Mouse (Mus musculus) forebrain, postnatal 0 days (tissue): ENCODE measurements around the gene Agrn. TPM values are rescaled to one million over a fixed set of nuclear protein-coding genes. Genes with fewer than 3 reads are reported as not detected.

Source experiments
- ATAC-seq: fragments of 200-750 bp; cut with Nextera tagmentation; 2 replicates; pipeline ENCODE4 v1.8.0; 2017; ENCODE audit warnings: mild to moderate bottlenecking, moderate library complexity
- DNase-seq: peaks from one replicate; pipeline ENCODE4 v3.0.0-alpha.2; 2015
- H3K27ac ChIP-seq: fragments of 300-500 bp; sonication (generic); 2 replicates; pipeline ENCODE4 v1.5.1; 2014; ENCODE audit warnings: low read depth, mild to moderate bottlenecking, antibody characterized with exemption, low read length, moderate library complexity, mixed read lengths
- H3K27me3 ChIP-seq: fragments of 300-500 bp; sonication (generic); 2 replicates; pipeline ENCODE4 v1.6.1; 2014; ENCODE audit warnings: mild to moderate bottlenecking, low read length, mixed read lengths; ENCODE audit not compliant: insufficient read depth
- H3K36me3 ChIP-seq: fragments of 300-500 bp; sonication (generic); 2 replicates; pipeline ENCODE4 v1.6.1; 2014; ENCODE audit warnings: mild to moderate bottlenecking, moderate library complexity; ENCODE audit not compliant: insufficient read depth
- H3K4me1 ChIP-seq: fragments of 300-500 bp; sonication (generic); 2 replicates; pipeline ENCODE4 v1.6.1; 2014; ENCODE audit warnings: antibody characterized with exemption; ENCODE audit not compliant: insufficient read depth
- H3K4me2 ChIP-seq: fragments of 300-500 bp; sonication (generic); 2 replicates; pipeline ENCODE4 v1.6.1; 2014; ENCODE audit warnings: low read depth, mild to moderate bottlenecking, moderate library complexity
- H3K4me3 ChIP-seq: fragments of 300-500 bp; sonication (generic); 2 replicates; pipeline ENCODE4 v1.5.1; 2014; ENCODE audit warnings: low read depth, low read length, mixed read lengths
- H3K9ac ChIP-seq: fragments of 300-500 bp; sonication (generic); 2 replicates; pipeline ENCODE4 v1.6.1; 2014; ENCODE audit warnings: mild to moderate bottlenecking
- H3K9me3 ChIP-seq: fragments of 300-500 bp; sonication (generic); 2 replicates; pipeline ENCODE4 v1.6.1; 2016; ENCODE audit warnings: low read length
- CTCF ChIP-seq: sonication (generic); IDR thresholded peaks from 2 replicates; pipeline ENCODE4 v1.5.1; 2016; ENCODE audit warnings: antibody characterized with exemption, control low read depth, low read depth
- WGBS: fragments of 180-500 bp; shearing (Covaris S2); extraction: QIAGEN DNeasy Blood & Tissue Kit; methylation state at CpG from one replicate; pipeline ENCODE4 v1.1.7; 2014; 5-methylcytosine and 5-hydroxymethylcytosine counted together
- polyA plus RNA-seq: library from polyadenylated mRNA; unstranded; fragments of >200 nt; fragmentation: Nextera tagmentation; extraction: Ambion mirVana; gene quantifications from 2 replicates; pipeline ENCODE4 v1.2.1, GENCODE M21; 2015
- total RNA-seq: library from RNA; depleted of rRNA; stranded (reverse); fragments of >200 nt; gene quantifications from 2 replicates; pipeline ENCODE4 v1.2.3, GENCODE M21; 2014

Gene Agrn
- total and polyA plus RNA-seq, 2 experiments from 2014 or later = 61.3 to 261 TPM

DNA sequence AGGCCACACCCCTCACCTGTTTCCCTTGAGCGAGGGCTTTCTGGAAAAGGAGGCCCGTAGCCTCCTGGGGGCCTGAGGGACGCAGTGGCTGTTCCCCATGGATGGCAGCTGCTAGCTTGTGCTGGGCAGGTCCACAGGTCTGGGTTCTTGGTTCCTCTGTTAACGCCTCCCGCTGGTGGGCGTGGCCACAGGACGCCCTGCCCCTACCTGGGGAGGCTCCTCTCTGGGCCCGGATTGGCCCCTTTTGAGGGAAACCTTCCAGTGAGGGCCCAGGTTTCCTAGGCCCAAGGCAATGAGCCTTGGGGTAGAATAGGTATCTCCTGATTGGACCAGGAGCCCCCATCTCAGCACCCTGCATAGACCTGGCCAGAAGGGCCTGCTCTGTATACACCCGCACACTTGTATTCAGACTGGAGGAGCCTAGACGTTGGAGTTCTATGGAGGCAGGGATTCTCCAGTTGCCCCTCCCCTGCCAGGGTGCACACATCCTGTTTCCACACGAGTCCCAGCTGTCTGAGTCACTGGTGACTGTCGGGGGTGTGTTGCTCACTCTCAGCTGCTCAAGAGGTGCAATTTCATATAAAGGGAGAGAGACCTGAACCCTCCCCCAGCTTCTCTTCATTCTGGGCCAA lies 31.2 kb upstream of the Agrn start:
- 24% methylated on average over 12 of the region's 12 CpGs for whole genome bisulfite sequencing
- Histone ChIP-seq H3K4me1 (peaks cover 2% of the 10 kb centered on the region; the same call in 1 of the 2 replicates), H3K27me3 (no peaks in the 10 kb centered on the region), H3K4me2 (no peak overlapping the region), H3K36me3 (peaks cover 42% of the 10 kb centered on the region), H3K27ac (no peak overlapping the region), H3K4me3 (no peak overlapping the region), H3K9ac (no peak overlapping the region), H3K9me3 (no peaks in the 10 kb centered on the region)
- ATAC-seq (no peak), DNase-seq (no peak)
- TF ChIP-seq CTCF = no peak

DNA sequence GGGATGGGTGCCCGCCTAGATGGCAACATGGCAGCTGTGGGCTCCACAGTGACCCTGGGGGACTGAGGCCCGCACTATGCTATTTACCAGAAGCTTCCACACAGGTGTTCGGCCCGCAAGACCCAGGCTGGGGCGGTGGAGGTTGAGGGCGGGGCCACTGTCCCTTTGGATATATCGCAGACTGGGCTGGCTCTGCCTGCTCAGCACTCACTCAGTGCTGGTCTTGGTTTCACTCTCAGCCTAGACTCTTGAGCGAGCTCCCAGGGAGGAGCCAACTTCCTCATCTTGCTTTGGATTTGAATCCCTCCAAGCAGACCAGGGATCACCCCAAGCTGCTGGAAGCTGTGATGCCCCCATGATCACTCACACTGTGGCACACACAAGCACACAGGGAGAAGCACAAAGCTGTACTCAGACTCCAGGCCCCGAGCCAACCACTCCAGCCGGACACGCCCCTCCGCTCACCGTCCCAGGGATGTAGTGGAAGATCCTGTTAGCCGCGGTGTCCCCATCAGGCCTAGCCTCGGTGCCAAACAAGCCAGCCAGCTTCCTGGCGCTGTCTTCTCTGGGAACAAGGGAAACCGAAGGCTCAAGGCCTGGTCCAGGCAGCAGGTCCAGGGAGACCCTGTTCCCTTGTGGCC lies 30.6 kb upstream of the Agrn start:
- 37% methylated on average over 18 of the region's 18 CpGs for WGBS
- Histone ChIP-seq H3K27ac (no peak overlapping the region), H3K36me3 (peaks cover 38% of the 10 kb centered on the region), H3K9me3 (no peaks in the 10 kb centered on the region), H3K4me2 (no peak overlapping the region), H3K27me3 (no peaks in the 10 kb centered on the region), H3K9ac (no peak overlapping the region), H3K4me3 (no peak overlapping the region), H3K4me1 (no peaks in the 10 kb centered on the region)
- ATAC-seq = no peak
- no peak for TF ChIP-seq CTCF
- no peak for DNase-seq

DNA sequence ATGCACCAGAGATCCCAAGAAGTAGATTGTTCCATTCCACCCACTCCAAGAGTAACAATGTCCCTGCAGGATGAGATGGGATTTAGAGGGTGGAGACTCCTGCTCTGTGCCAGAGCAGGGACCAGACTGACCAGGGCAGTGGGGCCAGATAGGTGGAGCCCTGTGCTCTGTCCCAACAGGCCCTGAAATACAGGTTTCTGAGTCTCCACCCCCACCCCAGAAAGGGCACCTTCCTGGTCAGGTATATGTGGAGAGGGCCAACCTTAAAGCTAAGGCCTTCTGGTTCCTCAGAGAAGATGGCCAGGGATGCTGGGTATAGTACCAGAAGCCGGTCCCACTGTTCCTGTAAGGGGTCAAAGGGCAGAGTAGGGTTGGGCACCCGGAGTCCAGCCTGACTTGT lies 27.0 kb upstream of the Agrn start:
- ATAC-seq = no peak
- WGBS = 96% methylated on average over 2 of the region's 2 CpGs
- H3K4me3 ChIP-seq = no peak overlapping the region
- no peaks in the 10 kb centered on the region for H3K27me3 ChIP-seq
- H3K9ac ChIP-seq = no peak overlapping the region
- no peak overlapping the region for H3K27ac ChIP-seq
- H3K9me3 ChIP-seq = no peaks in the 10 kb centered on the region
- no peaks in the 10 kb centered on the region for H3K4me1 ChIP-seq
- peaks cover 15% of the 10 kb centered on the region for H3K36me3 ChIP-seq
- DNase-seq = no peak
- no peak overlapping the region for H3K4me2 ChIP-seq
- no peak for TF ChIP-seq CTCF

DNA sequence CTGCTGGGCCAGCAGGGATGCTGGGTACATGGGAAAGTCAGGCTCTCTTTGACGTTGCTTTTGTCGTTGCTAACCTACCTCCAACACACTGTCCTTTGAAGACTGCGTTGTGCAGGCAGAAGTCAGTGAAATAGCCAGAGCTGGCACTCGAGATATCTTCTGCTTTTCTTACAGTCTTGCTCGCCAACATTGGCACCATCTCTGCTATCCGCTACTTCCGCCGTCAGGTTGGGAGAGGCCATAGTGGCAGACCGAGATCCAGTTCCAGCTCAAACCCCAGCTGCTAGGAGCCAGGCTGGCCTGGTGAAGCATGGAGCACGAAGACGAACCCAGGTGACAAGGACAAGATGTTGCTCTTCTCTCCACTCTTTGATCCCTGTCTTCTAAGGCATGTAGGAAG lies 22.6 kb upstream of the Agrn start:
- no peaks in the 10 kb centered on the region for H3K27me3 ChIP-seq
- no peak overlapping the region for H3K4me3 ChIP-seq
- H3K27ac ChIP-seq = no peak overlapping the region
- WGBS = 86% methylated on average over 11 of the region's 11 CpGs
- ATAC-seq = no peak
- no peak overlapping the region for H3K9ac ChIP-seq
- H3K4me1 ChIP-seq = no peaks in the 10 kb centered on the region
- DNase-seq = no peak
- peaks cover 10% of the 10 kb centered on the region for H3K36me3 ChIP-seq
- TF ChIP-seq CTCF = no peak
- H3K4me2 ChIP-seq = no peak overlapping the region
- no peaks in the 10 kb centered on the region for H3K9me3 ChIP-seq

DNA sequence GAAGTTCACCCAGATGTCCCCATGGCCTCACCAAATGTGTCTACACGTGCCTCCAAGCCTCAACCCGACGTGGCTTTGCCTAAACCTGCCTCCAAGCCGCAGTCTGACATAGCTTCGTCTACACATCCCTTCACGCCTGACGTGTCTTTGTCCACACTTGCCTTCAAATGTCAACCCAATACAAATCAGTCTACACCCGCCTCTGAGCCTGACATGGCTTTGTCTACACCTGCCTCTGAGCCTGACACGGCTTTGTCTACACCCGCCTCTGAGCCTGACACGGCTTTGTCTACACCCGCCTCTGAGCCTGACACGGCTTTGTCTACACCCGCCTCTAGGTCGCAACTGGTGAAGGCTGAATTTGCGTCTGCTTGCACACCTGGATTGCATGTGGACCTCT lies 20.6 kb upstream of the Agrn start:
- Histone ChIP-seq H3K4me3 (no peak overlapping the region), H3K27me3 (no peaks in the 10 kb centered on the region), H3K36me3 (peaks cover 10% of the 10 kb centered on the region), H3K4me1 (no peaks in the 10 kb centered on the region), H3K9me3 (no peaks in the 10 kb centered on the region), H3K27ac (no peak overlapping the region), H3K9ac (no peak overlapping the region), H3K4me2 (no peak overlapping the region)
- WGBS = 82% methylated on average over 15 of the region's 16 CpGs
- no peak for TF ChIP-seq CTCF
- ATAC-seq = no peak
- DNase-seq = no peak

DNA sequence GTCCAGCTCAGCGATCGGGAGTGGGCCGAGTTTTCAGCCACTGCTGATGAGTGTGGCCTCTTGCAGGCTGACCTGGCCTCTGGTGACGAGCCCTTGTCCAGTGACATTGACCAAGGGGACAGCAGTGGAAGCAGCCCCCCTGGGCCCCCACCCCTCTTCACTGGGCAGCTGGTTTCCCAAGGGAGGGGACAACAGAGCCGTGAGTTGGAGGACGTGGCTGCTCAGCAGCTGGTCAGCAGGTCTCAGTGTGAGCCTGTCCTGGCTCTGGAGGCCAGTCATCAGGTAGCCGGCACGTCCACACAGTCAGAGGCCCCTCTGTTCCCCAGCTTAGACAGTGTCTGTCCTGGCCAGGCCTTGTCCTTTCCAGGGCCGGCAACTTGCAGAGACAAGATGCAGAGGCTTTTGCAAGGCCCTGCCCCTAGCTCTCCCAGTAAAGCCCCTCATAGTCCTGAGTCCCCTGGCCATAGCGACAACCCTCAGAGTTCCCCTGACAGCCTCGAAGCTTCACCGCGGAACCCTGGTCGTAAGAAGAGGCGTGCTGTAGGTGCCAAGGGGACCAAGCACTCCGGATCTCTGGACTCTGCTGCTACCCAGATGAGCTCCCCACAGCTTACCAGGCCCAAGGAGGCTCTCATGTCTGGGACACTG lies 19.9 kb upstream of the Agrn start:
- Histone ChIP-seq H3K4me2 (no peak overlapping the region), H3K27ac (no peak overlapping the region), H3K9ac (no peak overlapping the region), H3K4me1 (no peaks in the 10 kb centered on the region), H3K4me3 (no peak overlapping the region), H3K27me3 (no peaks in the 10 kb centered on the region), H3K9me3 (no peaks in the 10 kb centered on the region), H3K36me3 (peaks cover 10% of the 10 kb centered on the region)
- DNase-seq = no peak
- no peak for ATAC-seq
- TF ChIP-seq CTCF = no peak
- 87% methylated on average over 16 of the region's 16 CpGs for whole genome bisulfite sequencing

DNA sequence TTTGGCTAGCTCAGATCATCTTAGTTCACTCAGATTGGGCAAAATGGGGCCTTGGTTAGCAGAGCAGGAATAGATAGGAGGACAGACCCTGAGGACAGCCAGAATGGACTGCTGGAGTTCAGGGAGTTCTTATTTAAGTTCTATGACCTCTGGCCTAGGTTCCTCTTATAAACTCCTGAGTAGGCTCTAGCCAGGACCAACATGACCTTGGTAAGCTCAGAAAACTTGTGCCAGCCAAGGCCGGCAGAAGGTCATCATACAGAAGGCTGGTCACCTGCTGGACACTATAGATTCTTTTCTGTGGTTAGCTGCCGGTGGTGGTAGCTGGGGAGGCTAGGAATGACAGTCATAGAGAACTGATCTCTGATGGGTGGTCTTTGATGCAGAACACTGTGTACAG lies 18.9 kb upstream of the Agrn start:
- Histone ChIP-seq H3K9me3 (no peaks in the 10 kb centered on the region), H3K27ac (no peak overlapping the region), H3K9ac (no peak overlapping the region), H3K4me1 (no peaks in the 10 kb centered on the region), H3K4me3 (no peak overlapping the region), H3K27me3 (no peaks in the 10 kb centered on the region), H3K36me3 (0 out of 2 replicates have a peak, but pooled peaks cover 6% of the 10 kb centered on the region), H3K4me2 (no peak overlapping the region)
- 89% methylated on average over 2 of the region's 2 CpGs for WGBS
- no peak for DNase-seq
- TF ChIP-seq CTCF = no peak
- ATAC-seq = no peak
